Mouse (Mus musculus) stomach, embryonic 16.5 days (tissue): ENCODE measurements at regions not wholly inside any gene's neighbourhood (a gene's known extent, or its start where the extent isn't known, plus 50 kb on each side); places are given as distances from the start of the nearest gene placed in this dataset.

Source experiments
- ATAC-seq: fragments of 200-750 bp; cut with Nextera tagmentation; 2 replicates; pipeline ENCODE4 v1.8.0; 2017; ENCODE audit warnings: moderate number of reproducible peaks, moderate TSS enrichment; ENCODE audit not compliant: insufficient read depth, low FRiP score
- H3K27ac ChIP-seq: fragments of 300-500 bp; sonication (generic); 2 replicates; pipeline ENCODE4 v1.5.1; 2014; ENCODE audit warnings: low read length
- H3K27me3 ChIP-seq: fragments of 300-500 bp; sonication (generic); 2 replicates; pipeline ENCODE4 v1.6.1; 2014; ENCODE audit warnings: low read length, control low read depth, mixed read lengths; ENCODE audit not compliant: control insufficient read depth, insufficient read depth
- H3K36me3 ChIP-seq: fragments of 300-500 bp; sonication (generic); 2 replicates; pipeline ENCODE4 v1.6.1; 2014; ENCODE audit warnings: low read length; ENCODE audit not compliant: control insufficient read depth, insufficient read depth
- H3K4me1 ChIP-seq: fragments of 300-500 bp; sonication (generic); 2 replicates; pipeline ENCODE4 v1.6.1; 2014; ENCODE audit warnings: low read length, control low read depth, mixed read lengths; ENCODE audit not compliant: control insufficient read depth, insufficient read depth
- H3K4me2 ChIP-seq: fragments of 300-500 bp; sonication (generic); 2 replicates; pipeline ENCODE4 v1.6.1; 2014; ENCODE audit warnings: low read depth, low read length, mixed read lengths
- H3K4me3 ChIP-seq: fragments of 300-500 bp; sonication (generic); replicated peaks from 2 replicates; pipeline ENCODE4 v1.5.1; 2014; ENCODE audit warnings: mild to moderate bottlenecking, low read length
- H3K9ac ChIP-seq: fragments of 300-500 bp; sonication (generic); 2 replicates; pipeline ENCODE4 v1.6.1; 2014; ENCODE audit warnings: low read length
- H3K9me3 ChIP-seq: fragments of 300-500 bp; sonication (generic); replicated peaks from 2 replicates; pipeline ENCODE4 v1.6.1; 2016; ENCODE audit warnings: low read length, control low read depth; ENCODE audit not compliant: control insufficient read depth
- WGBS: fragments of 180-500 bp; shearing (Covaris S2); extraction: QIAGEN DNeasy Blood & Tissue Kit; methylation state at CpG from one replicate; pipeline ENCODE4 v1.1.7; 2014; 5-methylcytosine and 5-hydroxymethylcytosine counted together

GRCm38 (mm10) chr2:50433166-50433565, 136.6 kb upstream of the Mmadhc start:
- Histone ChIP-seq H3K27me3 (no peaks in the 10 kb centered on the region), H3K4me3 (no peak overlapping the region), H3K9me3 (no peaks in the 10 kb centered on the region), H3K4me2 (no peak overlapping the region), H3K36me3 (no peaks in the 10 kb centered on the region), H3K27ac (no peak overlapping the region), H3K9ac (no peak overlapping the region), H3K4me1 (no peaks in the 10 kb centered on the region)
- ATAC-seq = no peak
- WGBS = 90% methylated on average over 4 of the region's 4 CpGs

GRCm38 (mm10) chr2:50425151-50425550, 128.6 kb upstream of the Mmadhc start:
- no peaks in the 10 kb centered on the region for H3K4me1 ChIP-seq
- no peaks in the 10 kb centered on the region for H3K36me3 ChIP-seq
- no peak overlapping the region for H3K4me3 ChIP-seq
- no peak overlapping the region for H3K4me2 ChIP-seq
- WGBS = 68% methylated on average over 3 of the region's 3 CpGs
- H3K27ac ChIP-seq = no peak overlapping the region
- H3K9ac ChIP-seq = no peak overlapping the region
- no peak for ATAC-seq
- no peaks in the 10 kb centered on the region for H3K27me3 ChIP-seq
- H3K9me3 ChIP-seq = no peaks in the 10 kb centered on the region

GRCm38 (mm10) chr2:50419648-50420047, 123.0 kb upstream of the Mmadhc start:
- Histone ChIP-seq H3K4me3 (no peak overlapping the region), H3K9ac (no peak overlapping the region), H3K9me3 (no peaks in the 10 kb centered on the region), H3K27me3 (no peaks in the 10 kb centered on the region), H3K4me1 (no peaks in the 10 kb centered on the region), H3K4me2 (no peak overlapping the region), H3K36me3 (no peaks in the 10 kb centered on the region), H3K27ac (no peak overlapping the region)
- no peak for ATAC-seq
- 56% methylated on average over 3 of the region's 3 CpGs for WGBS

GRCm38 (mm10) chr2:50417643-50418042, 121.0 kb upstream of the Mmadhc start:
- no peaks in the 10 kb centered on the region for H3K36me3 ChIP-seq
- H3K4me2 ChIP-seq = no peak overlapping the region
- H3K9me3 ChIP-seq = no peaks in the 10 kb centered on the region
- ATAC-seq = no peak
- no peak overlapping the region for H3K9ac ChIP-seq
- no peaks in the 10 kb centered on the region for H3K4me1 ChIP-seq
- H3K4me3 ChIP-seq = no peak overlapping the region
- no peaks in the 10 kb centered on the region for H3K27me3 ChIP-seq
- WGBS = 55% methylated on average over 5 of the region's 5 CpGs
- no peak overlapping the region for H3K27ac ChIP-seq

- no peaks in the 10 kb centered on the region for H3K9me3 ChIP-seq
- no peak overlapping the region for H3K9ac ChIP-seq
- 92% methylated on average over 5 of the region's 5 CpGs for WGBS
- no peak overlapping the region for H3K4me2 ChIP-seq
- H3K36me3 ChIP-seq = no peaks in the 10 kb centered on the region
- no peaks in the 10 kb centered on the region for H3K27me3 ChIP-seq
- H3K27ac ChIP-seq = no peak overlapping the region
- H3K4me3 ChIP-seq = no peak overlapping the region
- no peak for ATAC-seq
- no peaks in the 10 kb centered on the region for H3K4me1 ChIP-seq
Measured at GRCm38 (mm10) chr2:50417135-50417534, 120.5 kb upstream of the Mmadhc start.

GRCm38 (mm10) chr2:50416056-50416455, 119.5 kb upstream of the Mmadhc start:
- Histone ChIP-seq H3K36me3 (no peaks in the 10 kb centered on the region), H3K27ac (no peak overlapping the region), H3K27me3 (no peaks in the 10 kb centered on the region), H3K4me1 (no peaks in the 10 kb centered on the region), H3K4me2 (no peak overlapping the region), H3K9ac (no peak overlapping the region), H3K9me3 (no peaks in the 10 kb centered on the region), H3K4me3 (no peak overlapping the region)
- ATAC-seq = no peak
- 78% methylated on average over 2 of the region's 2 CpGs for WGBS

- ATAC-seq = no peak
- Histone ChIP-seq H3K9me3 (no peaks in the 10 kb centered on the region), H3K4me3 (no peak overlapping the region), H3K27me3 (no peaks in the 10 kb centered on the region), H3K36me3 (no peaks in the 10 kb centered on the region), H3K4me2 (no peak overlapping the region), H3K27ac (no peak overlapping the region), H3K9ac (no peak overlapping the region), H3K4me1 (no peaks in the 10 kb centered on the region)
- WGBS = 74% methylated on average over 4 of the region's 4 CpGs
Measured at GRCm38 (mm10) chr2:50405932-50406331, 109.3 kb upstream of the Mmadhc start.

GRCm38 (mm10) chr2:50403106-50403505, 106.5 kb upstream of the Mmadhc start:
- 79% methylated on average over 6 of the region's 6 CpGs for WGBS

GRCm38 (mm10) chr2:50398576-50398975, 102.0 kb upstream of the Mmadhc start:
- 74% methylated on average over 5 of the region's 5 CpGs for WGBS
- no peak for ATAC-seq

More at GRCm38 (mm10) chr2:50403106-50403505, 106.5 kb upstream of the Mmadhc start:
- Histone ChIP-seq H3K9me3 (no peaks in the 10 kb centered on the region), H3K36me3 (no peaks in the 10 kb centered on the region), H3K4me2 (no peak overlapping the region), H3K27me3 (no peaks in the 10 kb centered on the region), H3K27ac (no peak overlapping the region), H3K9ac (no peak overlapping the region), H3K4me1 (no peaks in the 10 kb centered on the region), H3K4me3 (no peak overlapping the region)
- no peak for ATAC-seq

More at GRCm38 (mm10) chr2:50398576-50398975, 102.0 kb upstream of the Mmadhc start:
- Histone ChIP-seq H3K27ac (no peak overlapping the region), H3K4me1 (no peaks in the 10 kb centered on the region), H3K9me3 (no peaks in the 10 kb centered on the region), H3K36me3 (no peaks in the 10 kb centered on the region), H3K9ac (no peak overlapping the region), H3K4me3 (no peak overlapping the region), H3K4me2 (no peak overlapping the region), H3K27me3 (no peaks in the 10 kb centered on the region)
